Mouse (Mus musculus) naive thymus-derived CD4-positive, alpha-beta T cell, adult 2 months (primary cell): Measurements from ENCODE around the gene Gm49027.

Experiments used
- DNase-seq: peaks from one replicate; pipeline ENCODE4 v3.0.0-alpha.2; 2011; ENCODE audit warnings: low read depth

The Gm49027 gene

DNA sequence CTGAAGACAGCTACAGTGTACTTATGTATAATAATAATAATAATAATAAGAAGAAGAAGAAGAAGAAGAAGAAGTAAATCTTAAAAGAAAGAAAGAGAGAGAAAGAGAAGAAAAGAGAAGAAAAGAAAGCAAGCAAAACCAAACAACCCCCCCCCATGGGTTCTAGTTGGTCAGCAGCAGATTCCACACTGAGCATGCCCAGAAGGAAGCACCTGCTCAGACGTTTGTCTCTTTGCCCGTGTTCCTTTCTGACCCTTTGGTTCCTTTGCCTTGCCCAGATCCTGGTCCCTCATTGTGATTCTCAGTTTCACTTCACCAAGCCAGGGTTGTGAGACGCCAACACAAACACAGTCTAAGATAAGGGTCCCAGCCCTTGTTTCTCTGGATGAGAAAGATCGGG lies 23.3 kb downstream of the Gm49027 start:
- no peak for DNase-seq

DNA sequence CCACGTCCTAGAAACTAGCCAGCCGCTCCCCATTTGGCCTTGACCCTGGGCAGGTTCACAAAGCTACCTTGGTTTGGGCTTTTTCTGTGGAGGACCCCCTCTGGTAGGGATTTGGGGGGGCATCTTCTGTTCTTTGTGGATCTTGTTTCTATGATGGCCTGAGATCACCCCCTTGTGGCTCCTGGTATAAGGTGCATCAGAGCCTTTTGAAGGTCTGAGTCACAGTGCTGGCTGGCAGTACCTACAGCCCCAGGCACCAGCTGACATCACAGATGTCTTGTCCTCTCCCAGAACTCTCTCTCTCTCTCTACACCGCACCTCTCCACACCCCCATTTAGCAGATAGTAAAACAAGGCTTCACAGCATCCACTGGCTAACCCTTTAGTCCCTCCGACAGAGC lies 25.6 kb downstream of the Gm49027 start:
- peak; percentile 44 for DNase-seq

DNA sequence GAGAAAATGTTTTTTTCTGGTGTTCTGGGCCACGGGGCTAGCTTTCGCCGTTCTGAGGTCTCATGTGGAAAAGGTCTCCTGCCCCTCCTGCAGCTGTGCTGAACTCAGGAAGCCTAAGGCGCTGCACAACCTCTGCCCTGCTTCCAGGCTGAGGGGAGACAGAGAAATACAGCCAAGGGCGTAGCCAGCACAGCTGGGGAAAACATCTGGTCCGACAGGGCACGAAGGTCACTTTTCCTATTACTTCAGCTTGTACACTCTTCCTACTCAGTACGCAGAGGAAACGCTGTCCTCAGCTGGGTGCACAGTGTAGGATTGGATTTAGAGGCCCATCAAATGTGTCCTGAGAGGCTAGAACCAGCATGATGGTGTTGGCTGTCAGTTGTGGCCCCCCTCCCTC lies 35.4 kb downstream of the Gm49027 start:
- DNase-seq, result no peak

DNA sequence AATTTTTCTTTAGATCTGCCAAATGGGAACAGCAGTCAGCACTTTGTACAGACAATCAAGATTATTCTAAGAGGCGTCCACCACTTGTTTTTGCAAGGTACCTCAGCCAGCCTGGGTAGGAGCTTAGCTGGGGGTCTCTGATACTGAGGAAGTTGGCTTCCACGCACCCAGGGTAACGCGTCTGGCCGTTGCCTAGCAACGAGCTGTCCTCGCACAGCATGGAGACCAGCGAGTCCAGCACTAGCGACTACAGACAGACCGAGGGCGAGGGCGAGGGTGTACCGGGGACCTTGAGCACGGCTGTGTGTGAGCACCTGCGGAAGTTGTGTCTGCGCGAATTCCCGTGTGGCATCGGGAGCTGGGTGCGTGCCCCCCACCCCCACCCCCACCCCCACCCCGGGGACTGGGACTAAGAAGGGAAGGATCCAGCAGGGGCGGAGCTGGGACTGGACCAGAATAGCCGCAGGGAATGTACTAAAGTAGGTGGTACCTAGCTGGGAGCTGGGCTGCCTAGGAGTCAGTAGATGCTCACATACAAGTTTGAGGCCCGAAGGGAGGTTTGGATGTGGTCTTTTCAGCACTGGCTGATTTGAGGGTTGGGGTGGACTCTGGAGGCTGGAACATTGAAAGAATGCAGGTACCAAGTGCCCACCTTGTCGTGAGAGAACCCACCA lies 36.0 kb downstream of the Gm49027 start, which contains the start of the genes Lrrc43 and Il31:
Gene Lrrc43, plus strand, starts transcription at position 194 of the 674 bp plus-strand sequence.
Gene Il31, minus strand, starts transcription at position 378 of the 674 bp plus-strand sequence.
- no peak for DNase-seq

DNA sequence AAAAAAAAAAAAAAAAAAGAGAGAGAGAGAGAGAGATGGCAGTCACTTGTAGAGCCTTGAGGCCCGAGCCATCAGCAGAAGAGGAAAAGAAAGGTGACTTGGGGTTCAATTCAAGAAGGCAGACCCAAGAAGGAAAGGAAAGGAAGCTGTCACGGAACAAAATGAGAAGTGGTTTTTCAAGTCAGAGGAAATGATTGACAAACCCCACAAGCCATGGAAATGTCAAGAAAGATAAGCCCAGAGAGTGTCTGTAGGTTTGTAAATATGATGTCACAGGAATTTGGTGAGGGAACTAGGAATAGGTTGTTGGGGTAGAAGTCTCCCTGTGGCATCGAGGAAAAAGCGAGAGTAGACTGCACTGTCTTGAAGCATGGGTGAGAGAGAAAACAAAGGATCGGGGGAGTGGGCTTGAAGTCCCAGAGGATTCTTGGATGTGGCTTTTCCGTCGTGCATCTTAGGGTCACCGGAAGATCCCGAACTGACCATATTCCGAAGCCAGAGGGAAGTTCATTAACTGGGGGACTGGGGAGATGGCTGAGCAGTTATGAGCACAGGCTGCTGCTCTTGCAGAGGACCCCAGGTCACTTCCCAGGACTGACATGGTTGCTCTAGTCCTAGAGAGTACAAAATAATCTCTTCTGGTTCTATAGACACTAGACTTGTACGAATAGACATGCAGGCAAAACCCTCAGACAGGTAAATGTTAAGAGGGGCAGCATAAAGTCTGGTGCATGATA lies 37.5 kb downstream of the Gm49027 start:
- DNase-seq, result no peak

DNA sequence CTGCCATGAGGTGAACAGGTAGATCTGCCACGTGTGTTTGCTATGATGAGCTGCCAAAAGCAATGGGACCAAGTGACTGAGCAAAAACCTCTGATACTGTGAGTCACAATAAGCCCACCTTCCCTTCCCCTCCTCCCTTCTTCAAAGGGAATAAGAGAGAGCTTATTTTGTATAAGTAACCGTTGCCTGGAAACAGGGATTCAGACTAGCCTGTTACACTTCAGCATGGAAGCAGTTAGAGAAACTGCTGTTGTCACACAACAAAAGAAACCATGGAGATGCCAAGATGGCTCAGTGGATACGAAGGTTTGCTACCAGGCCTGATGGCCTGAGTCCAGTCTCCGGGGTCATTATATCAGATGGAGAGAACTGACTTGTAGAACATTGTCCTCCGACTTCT lies 51.5 kb downstream of the Gm49027 start:
- DNase-seq, result no peak

DNA sequence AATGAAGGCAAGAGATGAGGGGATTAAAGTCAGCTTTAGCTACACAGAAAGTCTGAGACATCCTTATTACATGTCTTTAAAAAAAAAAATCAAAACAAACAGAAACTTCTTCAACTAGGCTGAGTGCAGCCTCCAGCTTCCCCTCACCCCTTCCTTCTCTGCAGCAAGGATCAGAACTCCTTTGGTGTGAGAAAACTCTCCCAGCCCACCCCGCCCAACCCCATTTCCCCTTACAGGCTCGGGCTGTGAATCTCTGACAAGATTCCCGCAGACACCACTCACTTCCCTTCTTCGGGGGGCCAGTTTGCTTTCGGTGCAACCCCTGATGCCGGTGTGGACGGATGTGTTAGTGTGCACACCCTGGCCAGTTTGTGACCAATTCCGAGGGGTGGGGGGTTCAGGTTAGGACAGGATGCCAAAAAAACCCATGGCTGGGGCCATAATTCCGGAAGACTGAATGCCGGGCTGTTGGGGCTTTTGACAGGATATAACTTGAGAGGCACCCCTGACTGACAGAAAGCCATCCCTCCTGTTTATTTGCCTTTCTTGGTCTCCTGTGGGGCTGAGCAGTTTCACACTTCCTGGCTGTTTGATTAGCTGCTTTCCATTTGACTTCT lies 54.4 kb downstream of the Gm49027 start:
- DNase-seq, result peak; percentile 56

DNA sequence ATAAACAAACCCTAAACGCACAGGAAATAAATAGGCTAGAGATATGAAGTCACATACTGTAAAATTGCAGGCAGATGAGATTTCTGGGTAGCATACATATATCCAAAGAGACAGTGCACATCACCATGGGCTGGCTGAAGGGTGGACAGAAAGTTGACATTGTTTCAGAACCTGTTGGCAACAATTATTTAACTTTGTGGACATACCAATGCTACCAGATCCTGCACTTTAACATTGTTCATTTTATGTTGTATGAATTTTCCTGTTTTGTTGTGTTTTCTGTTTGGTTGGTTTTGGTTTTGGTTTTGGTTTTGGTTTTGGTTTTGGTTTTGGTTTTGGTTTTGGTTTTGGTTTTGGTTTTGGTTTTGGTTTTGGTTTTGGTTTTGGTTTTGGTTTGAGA lies 60.6 kb downstream of the Gm49027 start:
- peak; percentile 46 for DNase-seq
